Mouse (Mus musculus) CD4-positive, CD25-positive, alpha-beta regulatory T cell, adult 4 months (primary cell): ENCODE measurements around the gene Prpf4. TPM values are rescaled to one million over a fixed set of nuclear protein-coding genes. Genes with fewer than 3 reads are reported as not detected.

Experiments
- ATAC-seq: one replicate; pipeline ENCODE4 v1.8.0; 2017
- polyA plus RNA-seq, 2 experiments: library from polyadenylated mRNA; unstranded; fragments of 100-300 nt; shearing (Covaris generic); gene quantifications; one replicate each; pipeline ENCODE4 v1.2.1; 2017

Gene Prpf4
- 10 to 100 TPM; 20.3 to 28.5 TPM for polyA plus RNA-seq

- ATAC-seq = peak; percentile 97
Observed at GRCm38 (mm10) chr4:62408601-62409282, at the start of gene Prpf4, which contains the start of gene Cdc26. TSS of gene Prpf4 (plus strand) at chr4:62408797. TSS of gene Cdc26 (minus strand) at chr4:62408642.

GRCm38 (mm10) chr4:62359256-62359775, 49.3 kb upstream of the Prpf4 start:
- no peak for ATAC-seq

- peak; percentile 99 for ATAC-seq
Observed at GRCm38 (mm10) chr4:62360088-62360804, 48.4 kb upstream of the Prpf4 start, which contains the start of the genes Fkbp15 and Slc31a1. TSS of gene Fkbp15 (minus strand) at chr4:62360548. TSS of gene Slc31a1 (plus strand) at chr4:62360727.

GRCm38 (mm10) chr4:62360805-62361455, 47.7 kb upstream of the Prpf4 start:
- peak; percentile 6 for ATAC-seq

GRCm38 (mm10) chr4:62361571-62361970, 47.0 kb upstream of the Prpf4 start:
- ATAC-seq = no peak

GRCm38 (mm10) chr4:62361997-62362396, 46.6 kb upstream of the Prpf4 start:
- no peak for ATAC-seq

- no peak for ATAC-seq
Observed at GRCm38 (mm10) chr4:62362437-62362836, 46.2 kb upstream of the Prpf4 start.

GRCm38 (mm10) chr4:62364299-62364698, 44.3 kb upstream of the Prpf4 start:
- no peak for ATAC-seq

GRCm38 (mm10) chr4:62366291-62366690, 42.3 kb upstream of the Prpf4 start:
- no peak for ATAC-seq

- ATAC-seq = peak; percentile 37
Observed at GRCm38 (mm10) chr4:62367586-62367985, 41.0 kb upstream of the Prpf4 start.

GRCm38 (mm10) chr4:62369091-62369490, 39.5 kb upstream of the Prpf4 start:
- no peak for ATAC-seq

GRCm38 (mm10) chr4:62372410-62372809, 36.2 kb upstream of the Prpf4 start:
- ATAC-seq = no peak

GRCm38 (mm10) chr4:62372818-62373520, 35.6 kb upstream of the Prpf4 start:
- no peak for ATAC-seq

GRCm38 (mm10) chr4:62373668-62374067, 34.9 kb upstream of the Prpf4 start:
- ATAC-seq = no peak

GRCm38 (mm10) chr4:62374342-62374741, 34.3 kb upstream of the Prpf4 start:
- ATAC-seq = no peak

- ATAC-seq = no peak
Observed at GRCm38 (mm10) chr4:62376123-62376522, 32.5 kb upstream of the Prpf4 start.

- ATAC-seq = no peak
Observed at GRCm38 (mm10) chr4:62379724-62380381, 28.7 kb upstream of the Prpf4 start.

- ATAC-seq = no peak
Observed at GRCm38 (mm10) chr4:62383207-62383606, 25.4 kb upstream of the Prpf4 start.

- ATAC-seq = no peak
Observed at GRCm38 (mm10) chr4:62383752-62384151, 24.8 kb upstream of the Prpf4 start.

- no peak for ATAC-seq
Observed at GRCm38 (mm10) chr4:62384159-62384558, 24.4 kb upstream of the Prpf4 start.

GRCm38 (mm10) chr4:62385439-62385838, 23.2 kb upstream of the Prpf4 start:
- ATAC-seq = no peak
